Mouse (Mus musculus) liver, postnatal 0 days (tissue): ENCODE results near the gene Gm20388.

Experiments used
- CTCF ChIP-seq: sonication (generic); IDR thresholded peaks from 2 replicates; pipeline ENCODE4 v1.5.1; 2016; ENCODE audit warnings: antibody characterized with exemption, low read depth
- EP300 ChIP-seq: IDR thresholded peaks from 2 replicates; pipeline ENCODE4 v1.6.1; 2016; ENCODE audit warnings: antibody characterized with exemption, low read depth, mild to moderate bottlenecking

DNA sequence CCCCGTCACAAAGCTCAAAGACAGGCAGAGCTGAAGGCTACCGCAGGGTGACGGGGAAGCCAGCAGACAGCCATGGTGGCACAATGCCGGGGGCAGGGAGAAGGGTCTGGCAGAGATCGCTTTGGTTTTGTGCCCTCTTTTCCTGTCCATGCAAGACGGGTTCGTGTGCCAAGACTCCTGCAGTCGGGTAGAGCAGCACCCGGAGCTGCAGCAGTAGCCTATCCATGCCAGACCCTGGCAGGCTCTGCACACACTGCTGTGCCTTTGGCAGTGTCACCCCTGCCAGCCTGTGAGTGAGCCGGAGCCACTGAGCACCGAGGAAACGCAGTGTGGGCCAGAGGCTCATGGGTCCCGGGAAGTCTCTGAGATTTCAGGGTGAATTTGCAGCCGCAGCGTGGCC lies 1363.0 kb downstream of the Gm20388 start:
- TF ChIP-seq CTCF, result no peak
- TF ChIP-seq EP300, result no peak
